Mouse (Mus musculus): ENCODE data around the gene Tsc22d2.

DNA sequence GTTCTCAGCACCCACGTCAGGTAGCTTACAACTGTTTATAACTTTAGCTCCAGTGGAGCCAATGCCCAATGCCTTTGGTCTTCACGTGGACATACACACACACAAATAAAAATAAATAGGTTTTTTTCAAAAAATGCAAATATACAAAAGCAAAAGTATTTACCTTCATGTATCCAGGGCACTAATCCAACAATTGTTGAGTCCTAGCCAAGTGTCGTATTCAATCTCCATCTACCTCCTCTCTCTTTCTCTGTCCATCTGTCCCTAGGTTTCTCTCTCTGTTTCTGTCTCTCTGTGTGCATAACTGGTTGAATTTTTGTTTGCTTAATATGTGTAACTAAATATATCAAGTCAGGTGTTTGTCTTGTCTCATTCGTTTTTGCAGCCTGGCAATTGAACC, 25.8 kb upstream of the Tsc22d2 start:
- TF ChIP-seq CTCF (IDR thresholded peaks at IDR 0.05; ENCODE audit: insufficient read depth, low read length) (no peak), POLR2A (IDR thresholded peaks at IDR 0.05; ENCODE audit: borderline replicate concordance, extremely low read depth, low read depth, low read length) (no peak)
